Mouse (Mus musculus): Measurements from ENCODE around the gene Kcnk4.

Gene Kcnk4

DNA sequence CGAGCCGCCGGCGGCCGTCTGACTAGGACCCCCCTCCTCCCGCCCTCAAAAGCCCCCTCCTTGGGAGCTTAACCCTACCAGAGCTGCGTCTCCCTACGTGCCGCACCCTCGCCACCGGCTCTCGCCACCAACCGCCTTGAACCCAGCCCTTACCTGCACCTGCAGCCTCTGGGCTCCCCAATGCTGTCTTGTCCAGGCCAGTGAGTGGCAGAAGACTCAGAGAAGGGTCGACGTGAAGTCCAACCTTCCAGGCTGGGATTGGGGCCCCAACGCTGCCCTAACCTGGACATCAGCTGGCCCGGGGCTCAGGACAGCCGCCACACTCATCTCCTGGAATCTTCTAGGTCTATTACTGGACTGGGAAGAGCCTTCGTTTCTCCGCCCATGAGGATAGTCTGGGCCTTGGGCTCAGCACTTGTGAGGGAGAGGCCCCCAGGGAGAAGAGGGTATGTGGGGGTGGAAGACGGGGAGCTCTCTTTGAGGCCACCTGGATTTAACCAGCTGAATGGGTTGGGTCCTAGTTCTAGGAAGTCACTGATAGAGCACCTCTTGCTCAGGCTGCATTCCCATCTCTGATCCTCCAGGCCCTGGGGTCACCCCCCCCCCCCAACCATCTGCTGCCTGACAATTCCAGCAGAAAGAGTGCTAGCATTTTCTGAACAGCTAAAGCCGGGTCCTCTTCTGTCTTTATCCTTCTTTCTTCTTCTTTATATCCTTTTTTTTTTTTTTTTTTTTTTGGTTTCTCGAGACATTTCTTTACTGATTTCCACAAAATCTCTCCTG lies at the start of gene Kcnk4:
Gene Kcnk4 (minus strand): TSS at position 321 of the 783 bp plus-strand sequence.
- DNase-seq (ENCODE audit: low spot score): no peak

DNA sequence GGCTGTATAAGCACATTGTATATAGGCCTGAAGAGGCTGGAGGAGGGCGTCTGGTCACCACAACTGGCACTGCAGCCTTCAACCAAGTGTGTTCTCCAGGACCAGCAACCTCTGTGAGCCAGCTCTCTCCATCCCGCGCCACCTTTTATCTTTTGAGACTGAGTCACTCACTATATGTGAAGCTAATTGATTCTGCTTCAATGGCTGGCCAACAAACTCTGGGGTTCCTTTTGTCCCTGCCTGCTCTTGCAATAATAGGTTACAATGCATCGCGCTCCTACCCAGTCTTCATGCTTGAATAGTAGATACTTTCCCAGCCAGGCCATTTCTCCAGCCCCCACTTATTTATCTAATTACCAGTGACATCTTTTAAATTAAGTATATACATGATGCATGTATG lies 49.3 kb upstream of the Kcnk4 start:
- DNase-seq (ENCODE audit: low spot score): no peak

DNA sequence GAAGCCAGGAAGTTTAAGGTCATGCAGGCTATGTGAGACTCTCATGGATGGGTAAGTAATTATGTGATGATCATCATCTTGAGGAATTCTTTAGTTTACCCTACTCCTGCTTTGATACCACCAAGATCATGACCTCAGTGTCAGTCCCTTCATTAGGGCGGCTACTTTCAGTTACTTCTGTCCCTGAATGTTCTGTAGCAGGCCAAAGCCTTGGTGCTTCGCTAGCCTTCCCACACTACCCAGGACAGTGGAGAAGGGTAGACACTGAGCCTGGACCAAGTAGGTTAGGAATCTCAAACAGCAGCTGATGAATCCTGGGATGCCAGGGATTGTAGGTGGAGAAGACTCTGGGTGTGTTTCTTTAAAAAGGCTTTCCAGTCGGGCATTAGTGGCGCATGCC lies 47.1 kb upstream of the Kcnk4 start:
- no peak for DNase-seq (ENCODE audit: low spot score)

DNA sequence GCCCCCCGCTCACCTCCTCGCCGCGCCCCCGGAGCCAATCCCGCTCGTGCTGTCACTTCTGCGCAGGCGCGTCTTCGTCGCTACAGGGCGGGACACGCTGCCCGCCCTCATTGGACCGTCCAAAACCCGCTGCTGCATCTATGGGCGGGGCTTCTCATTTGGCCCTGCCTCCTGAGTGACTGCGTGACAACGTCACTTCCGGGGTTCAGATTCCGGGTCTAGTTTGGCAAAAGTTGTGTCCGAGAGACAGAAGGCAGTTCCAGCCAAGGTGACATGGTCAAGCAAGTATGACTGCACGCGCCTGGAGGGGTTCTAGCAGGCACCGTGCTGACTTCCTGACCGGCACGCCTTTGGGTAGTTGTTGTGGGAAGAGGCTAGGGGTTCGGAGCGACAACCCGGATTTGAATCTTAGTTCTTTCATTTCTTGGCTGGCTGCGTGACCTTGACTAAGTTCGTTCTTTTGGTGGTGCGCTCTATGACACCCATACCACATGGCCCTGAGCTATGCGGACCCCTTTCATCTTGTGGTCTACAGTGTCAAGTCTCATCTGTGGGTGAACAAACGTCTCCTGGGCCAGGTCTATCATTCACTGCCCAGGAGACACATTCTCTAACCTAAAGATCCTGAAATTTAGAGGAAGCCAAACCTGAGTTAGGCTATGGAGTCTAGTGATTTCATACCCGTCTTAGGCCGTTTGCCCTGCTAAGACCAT lies 46.2 kb upstream of the Kcnk4 start, which contains the start of gene Fkbp2:
Gene Fkbp2 (minus strand): TSS at position 121 of the 713 bp plus-strand sequence.
- peak; percentile 99 for DNase-seq (ENCODE audit: low spot score)

GRCm38 (mm10) chr19:6979486-6980380 lies 45.4 kb upstream of the Kcnk4 start:
- peak; percentile 99 for DNase-seq (ENCODE audit: low spot score)

DNA sequence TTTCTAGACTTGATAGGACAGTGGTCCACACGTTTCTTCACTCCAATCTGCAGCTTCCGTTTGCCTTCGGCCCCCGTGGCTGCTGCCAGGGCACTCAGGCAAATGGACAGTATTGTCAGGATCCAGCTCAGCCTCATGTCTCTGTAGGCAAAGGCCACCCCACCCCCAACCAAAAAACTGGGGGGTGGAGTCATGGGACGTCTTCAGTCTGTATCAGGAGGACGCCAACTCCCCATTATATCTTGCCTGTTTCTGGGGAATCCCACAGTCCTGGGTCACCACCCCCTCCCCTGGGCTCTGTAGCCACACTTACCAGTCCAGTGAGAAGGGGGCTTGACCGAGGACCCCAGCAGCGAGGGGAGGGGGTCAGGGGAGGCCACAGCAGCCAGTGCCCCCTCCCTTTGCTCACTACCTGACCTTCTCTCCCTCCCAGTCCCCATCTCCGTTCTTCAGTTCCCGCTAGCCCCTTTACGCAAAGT lies 44.7 kb upstream of the Kcnk4 start:
- no peak for DNase-seq (ENCODE audit: low spot score)

- no peak for DNase-seq (ENCODE audit: low spot score)
These were observed 44.3 kb upstream of the Kcnk4 start for GRCm38 (mm10) chr19:6978639-6978974.

DNA sequence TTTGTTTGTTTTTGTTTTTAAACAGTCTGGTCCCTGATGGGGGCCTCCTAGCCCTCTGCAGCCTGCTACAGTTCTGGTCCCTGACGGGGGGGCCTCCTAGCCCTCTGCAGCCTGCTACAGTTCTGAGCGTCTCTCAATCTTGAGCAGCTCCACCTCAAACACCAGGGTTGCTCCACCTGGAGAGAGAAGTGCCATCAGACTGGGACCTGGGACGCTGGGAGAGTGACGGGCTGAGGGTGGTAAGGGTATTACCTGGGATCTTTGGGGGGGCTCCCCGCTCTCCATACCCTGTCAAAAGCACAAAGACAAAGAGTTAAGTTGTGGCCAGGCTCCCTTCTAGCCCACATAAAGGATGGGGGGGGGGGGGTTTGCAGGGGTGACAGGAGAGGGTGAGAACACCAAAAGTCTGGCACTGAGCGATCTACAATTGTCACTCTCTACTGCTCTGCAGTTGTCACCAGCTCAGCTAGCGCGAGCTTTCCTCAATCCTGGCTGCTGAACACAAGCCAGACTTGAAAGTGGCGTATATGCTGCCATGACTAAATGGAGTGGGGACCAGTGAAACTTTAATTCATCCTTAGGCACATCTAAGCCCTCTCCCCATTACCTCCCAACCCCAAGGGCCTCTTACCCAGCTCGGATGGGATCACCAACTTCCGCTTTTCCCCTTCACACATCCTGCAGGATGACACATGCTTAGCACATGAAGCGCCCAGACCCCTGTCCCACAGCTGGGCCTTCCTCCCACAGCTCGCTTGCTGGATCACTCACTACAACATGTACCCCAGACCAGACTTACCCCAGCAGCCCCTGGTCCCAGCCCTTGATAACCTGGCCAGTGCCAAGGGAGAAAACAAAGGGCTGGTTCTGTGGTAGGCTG lies 43.7 kb upstream of the Kcnk4 start:
- no peak for DNase-seq (ENCODE audit: low spot score)

DNA sequence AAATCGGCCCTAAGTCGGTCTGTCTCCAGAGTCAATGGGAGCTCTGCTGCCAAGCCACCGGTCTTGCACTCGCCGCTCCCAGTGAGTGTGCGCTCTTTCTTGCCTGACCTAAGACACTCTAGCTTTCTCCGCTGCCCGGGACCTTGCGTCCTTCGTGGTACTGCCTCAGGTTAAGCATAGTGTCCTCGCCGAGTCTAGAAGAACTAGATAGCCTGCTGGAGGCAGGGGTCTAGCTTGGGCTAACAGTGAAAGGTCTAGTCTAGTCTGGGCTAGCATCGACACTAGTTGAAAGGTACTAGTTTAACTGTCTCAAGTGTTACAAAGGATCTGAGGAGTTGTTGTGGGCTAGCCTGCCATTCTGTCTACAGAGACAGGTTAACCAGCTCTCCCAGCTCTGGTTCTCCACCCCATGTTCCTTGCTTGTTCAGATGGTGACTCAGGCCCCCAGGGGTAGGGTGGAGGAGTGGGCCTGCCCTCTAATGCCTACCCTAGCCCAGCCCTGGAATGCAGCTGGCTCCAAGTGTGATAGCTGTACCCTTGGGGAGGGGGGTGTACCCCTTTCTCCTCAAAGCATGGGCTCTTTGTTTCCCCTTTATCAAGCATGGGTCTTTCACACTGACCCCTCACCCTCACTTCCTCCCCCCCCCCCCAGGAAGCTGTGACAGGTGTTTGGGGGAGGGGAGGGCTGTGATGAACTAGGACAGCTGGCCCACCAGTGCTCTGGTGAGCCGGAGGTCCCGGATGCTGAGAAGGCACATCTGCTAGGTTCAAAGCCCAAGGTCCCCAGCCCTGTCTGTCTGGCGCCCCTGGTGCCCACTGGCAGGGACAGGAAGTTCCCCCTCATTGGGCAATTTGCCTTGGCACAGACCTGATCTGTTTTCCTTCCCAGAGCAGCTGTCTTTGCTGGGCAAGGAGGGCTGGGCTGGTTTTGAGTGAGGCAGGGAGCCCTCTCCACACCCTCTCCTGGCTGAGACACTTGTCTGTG lies 41.5 kb upstream of the Kcnk4 start, which contains the start of gene Plcb3:
Gene Plcb3 (minus strand): TSS at position 934 of the 985 bp plus-strand sequence.
- DNase-seq (ENCODE audit: low spot score): no peak

GRCm38 (mm10) chr19:6974211-6975205 lies 40.2 kb upstream of the Kcnk4 start, which contains the start of gene Ppp1r14b:
Gene Ppp1r14b (plus strand): TSS chr19:6974968.
- no peak for DNase-seq (ENCODE audit: low spot score)

GRCm38 (mm10) chr19:6973581-6974190 lies 39.4 kb upstream of the Kcnk4 start:
- no peak for DNase-seq (ENCODE audit: low spot score)

DNA sequence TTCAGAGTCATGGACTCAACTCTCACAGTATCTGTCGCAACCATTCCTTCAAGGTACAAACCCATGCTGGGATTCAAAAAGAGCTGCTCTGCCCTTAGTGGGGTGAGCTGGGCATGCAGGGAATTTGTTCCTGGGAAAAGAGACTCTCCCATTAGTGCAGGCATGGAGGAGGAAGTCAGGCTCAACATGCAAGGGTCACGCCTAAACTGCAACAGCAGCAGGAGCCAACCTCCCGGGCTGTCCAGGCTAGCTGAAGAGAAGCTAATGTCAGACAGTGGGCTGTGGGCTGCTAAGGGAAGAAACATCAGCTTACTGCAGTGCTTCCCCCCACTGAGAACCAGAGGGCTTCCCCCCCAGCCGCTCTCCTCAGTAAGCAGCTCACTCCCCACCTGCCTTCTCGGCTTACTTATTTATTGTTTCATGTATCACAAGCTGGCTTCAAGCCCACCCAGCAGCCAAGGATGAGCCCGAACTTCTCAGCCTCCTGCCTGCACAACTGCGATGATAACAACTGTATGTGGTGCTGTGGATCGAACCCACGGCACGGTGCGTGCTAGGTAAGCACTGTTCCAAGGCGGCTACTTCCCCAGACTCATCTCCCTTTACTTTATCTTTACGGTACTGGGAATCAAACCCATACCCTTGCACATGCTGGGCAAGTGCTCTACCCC lies 38.1 kb upstream of the Kcnk4 start:
- no peak for DNase-seq (ENCODE audit: low spot score)

- DNase-seq (ENCODE audit: low spot score): no peak
These were observed 37.3 kb upstream of the Kcnk4 start for GRCm38 (mm10) chr19:6971644-6972043.

DNA sequence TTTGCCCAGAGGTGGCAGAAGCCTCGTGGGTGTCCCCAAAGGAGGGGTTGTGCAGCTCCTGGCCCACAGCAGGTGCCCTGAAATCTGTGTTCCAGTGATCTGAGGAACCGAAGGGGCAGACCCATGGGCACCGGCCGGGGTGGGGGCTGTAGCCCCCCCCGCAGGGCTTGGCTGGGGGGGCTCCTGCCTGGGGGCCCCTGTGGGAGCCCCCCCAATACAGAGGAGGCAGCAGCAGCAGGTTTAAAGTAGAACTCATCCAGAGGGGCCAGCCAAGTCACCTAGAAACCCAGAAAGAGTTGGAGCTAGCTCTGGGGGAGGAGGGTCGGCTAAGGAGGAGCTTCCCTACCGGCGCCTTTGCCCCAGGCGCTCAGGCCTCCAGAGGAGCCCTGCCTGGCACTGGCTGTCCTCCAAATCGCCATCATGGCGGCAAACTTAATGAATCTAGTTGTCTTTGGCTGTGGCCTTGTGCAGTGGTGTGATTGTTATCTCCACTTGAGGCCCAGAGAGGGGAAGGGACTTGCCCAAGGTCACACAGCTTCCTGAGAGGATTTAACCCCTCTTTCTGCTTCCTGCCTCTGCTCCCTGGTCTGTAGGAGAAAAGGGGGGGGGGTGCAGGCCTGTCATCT lies 36.3 kb upstream of the Kcnk4 start:
- DNase-seq (ENCODE audit: low spot score): no peak

DNA sequence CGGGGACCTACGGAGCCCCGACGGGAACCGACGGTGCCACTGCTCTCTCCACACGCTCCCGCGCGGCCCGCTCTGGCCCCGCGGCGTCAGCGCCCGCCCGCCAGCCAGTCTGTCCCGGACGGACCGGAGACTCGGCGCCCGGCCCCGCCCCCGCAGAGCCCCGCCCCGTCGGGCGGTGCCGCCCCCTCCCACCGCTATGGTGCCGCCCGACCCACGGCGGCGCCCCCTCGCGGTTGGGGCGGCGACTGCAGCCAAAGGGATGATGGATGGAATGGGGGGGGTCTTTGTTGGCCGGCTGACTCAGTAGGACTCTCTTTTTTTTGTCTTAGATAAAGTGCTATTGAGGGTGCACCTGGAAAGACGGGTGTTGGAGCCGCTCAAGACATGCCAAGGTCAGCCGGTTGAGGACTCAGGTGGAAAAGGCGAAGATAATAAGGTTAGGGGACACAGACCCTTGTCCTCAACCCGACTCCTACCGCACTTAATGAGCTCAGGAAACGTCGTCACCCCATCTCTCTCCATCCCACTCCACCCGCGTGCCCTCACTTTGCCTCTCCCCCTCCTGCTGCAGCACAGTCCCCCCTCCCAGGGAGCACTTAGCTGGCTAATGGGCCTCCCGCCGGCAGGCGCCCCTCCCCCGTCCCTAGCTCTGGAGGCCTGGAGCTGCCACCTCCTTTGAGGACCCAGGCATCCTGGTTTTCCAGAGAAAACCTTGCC lies 35.5 kb upstream of the Kcnk4 start:
- no peak for DNase-seq (ENCODE audit: low spot score)

DNA sequence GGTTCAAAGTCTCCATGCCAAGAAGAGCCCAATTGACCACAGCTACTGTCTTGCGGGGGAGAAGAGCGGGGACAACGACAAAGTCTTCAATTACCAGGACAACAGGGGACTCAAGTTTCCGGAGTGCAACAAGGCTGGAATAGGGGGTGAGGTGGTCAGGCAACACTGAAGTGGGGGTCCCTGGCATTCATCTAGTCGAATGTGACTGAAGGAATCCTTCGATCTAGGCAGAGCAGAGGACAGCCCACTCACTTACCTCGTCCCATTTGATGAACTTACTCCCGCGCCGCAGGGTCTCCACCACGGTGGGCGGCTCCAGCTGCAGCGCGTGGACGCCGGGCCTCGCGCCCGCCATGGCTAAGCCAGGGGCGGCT lies 35.0 kb upstream of the Kcnk4 start:
- no peak for DNase-seq (ENCODE audit: low spot score)
